Mouse (Mus musculus) cerebellum, adult 2 months (tissue): ENCODE data around the gene Hmcn2. TPM values are rescaled to one million over a fixed set of nuclear protein-coding genes. Genes with fewer than 3 reads are reported as not detected.

Experiments used
- DNase-seq, 2 experiments: peaks; one replicate each; pipeline ENCODE4 v3.0.0; 2021
- H3K27ac ChIP-seq: fragments of 200-500 bp; 2 replicates; pipeline ENCODE4 v1.5.1; 2012; ENCODE audit warnings: low read length, control low read depth, inconsistent platforms; ENCODE audit not compliant: insufficient read depth
- H3K27me3 ChIP-seq: fragments of 200-500 bp; 2 replicates; pipeline ENCODE4 v1.6.1; 2012; ENCODE audit warnings: inconsistent platforms, mild to moderate bottlenecking, low read length, moderate library complexity; ENCODE audit not compliant: control insufficient read depth, insufficient read depth
- H3K4me1 ChIP-seq: fragments of 200-500 bp; 2 replicates; pipeline ENCODE4 v1.6.1; 2011; ENCODE audit warnings: low read length; ENCODE audit not compliant: control insufficient read depth, insufficient read depth
- H3K4me3 ChIP-seq: fragments of 200-500 bp; replicated peaks from 2 replicates; pipeline ENCODE3; 2011; ENCODE audit warnings: mild to moderate bottlenecking, low read depth, low read length, control low read depth; ENCODE audit not compliant: insufficient read depth
- CTCF ChIP-seq: fragments of 200-500 bp; IDR thresholded peaks from 2 replicates; pipeline ENCODE4 v1.5.1; 2011; ENCODE audit warnings: low read depth, mild to moderate bottlenecking, control low read depth, low read length, moderate library complexity, borderline replicate concordance; ENCODE audit not compliant: insufficient read depth
- POLR2A ChIP-seq: fragments of 200-500 bp; IDR thresholded peaks from 2 replicates; pipeline ENCODE4 v1.6.1; 2011; ENCODE audit warnings: low read length, control low read depth, borderline replicate concordance; ENCODE audit not compliant: insufficient read depth
- WGBS: fragments of 180-500 bp; shearing (Covaris S2); methylation state at CpG from one replicate; pipeline ENCODE4 v1.1.7; 2018; 5-methylcytosine and 5-hydroxymethylcytosine counted together
- polyA plus RNA-seq: library from polyadenylated mRNA; depleted of rRNA; stranded (reverse); fragments of >200 nt; gene quantifications from 2 replicates; pipeline ENCODE4 v1.2.3, GENCODE M21; 2012

Hmcn2 gene
- polyA plus RNA-seq, 1 experiment, result 0.59 TPM

DNA sequence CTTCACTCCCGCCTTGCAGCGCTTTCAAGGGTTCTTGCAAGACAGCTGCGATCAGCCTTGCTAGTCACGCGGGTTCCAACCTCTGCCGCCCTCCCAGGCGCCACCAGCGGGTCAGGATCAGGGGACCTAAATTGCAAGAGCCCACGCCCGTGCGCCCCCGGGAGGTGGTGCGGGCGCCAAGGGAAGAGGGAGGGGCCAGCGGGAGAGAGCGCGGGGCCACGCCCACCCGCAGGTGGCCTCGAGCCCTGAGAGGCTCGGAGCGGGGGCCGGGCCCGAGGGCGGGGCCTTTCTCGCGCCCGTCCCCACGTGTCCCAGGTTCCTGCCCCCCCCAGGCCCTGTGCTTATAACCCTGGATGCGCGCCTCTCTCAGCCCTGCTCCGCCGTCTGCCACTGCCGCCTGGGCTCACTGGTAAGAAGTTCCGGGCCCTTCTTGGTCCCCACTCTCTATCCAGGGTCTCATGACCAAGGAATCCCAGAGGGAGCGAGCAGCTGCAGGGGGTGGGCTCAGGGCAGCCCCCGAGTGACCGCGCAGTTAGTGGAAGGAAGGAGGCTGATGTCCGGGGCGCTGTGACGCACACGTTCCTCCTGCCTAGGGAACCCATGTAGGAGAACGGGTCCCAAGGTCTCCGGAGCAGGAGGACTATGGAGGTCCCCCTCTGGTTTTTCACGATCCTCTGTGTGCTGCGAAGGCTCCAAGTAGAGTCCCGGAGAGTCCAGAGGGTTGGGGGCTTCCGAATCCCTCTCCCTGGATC lies 155.9 kb downstream of the Hmcn2 start, which contains the start of gene Ass1:
TSS of gene Ass1 (plus strand) at position 277 of the 752 bp plus-strand sequence.
- no peaks in the 10 kb centered on the region for H3K27me3 ChIP-seq
- TF ChIP-seq CTCF (no peak), POLR2A (no peak)
- DNase-seq, result peak; percentile 32 to 52
- peak within 1 kb of the TSS; percentile 27 for H3K4me3 ChIP-seq
- 0 out of 2 replicates have a peak, but pooled peaks cover 4% of the 10 kb centered on the region for H3K4me1 ChIP-seq
- WGBS, result 2% methylated on average over 48 of the region's 49 CpGs
- H3K27ac ChIP-seq, result no peak within 1 kb of the TSS

DNA sequence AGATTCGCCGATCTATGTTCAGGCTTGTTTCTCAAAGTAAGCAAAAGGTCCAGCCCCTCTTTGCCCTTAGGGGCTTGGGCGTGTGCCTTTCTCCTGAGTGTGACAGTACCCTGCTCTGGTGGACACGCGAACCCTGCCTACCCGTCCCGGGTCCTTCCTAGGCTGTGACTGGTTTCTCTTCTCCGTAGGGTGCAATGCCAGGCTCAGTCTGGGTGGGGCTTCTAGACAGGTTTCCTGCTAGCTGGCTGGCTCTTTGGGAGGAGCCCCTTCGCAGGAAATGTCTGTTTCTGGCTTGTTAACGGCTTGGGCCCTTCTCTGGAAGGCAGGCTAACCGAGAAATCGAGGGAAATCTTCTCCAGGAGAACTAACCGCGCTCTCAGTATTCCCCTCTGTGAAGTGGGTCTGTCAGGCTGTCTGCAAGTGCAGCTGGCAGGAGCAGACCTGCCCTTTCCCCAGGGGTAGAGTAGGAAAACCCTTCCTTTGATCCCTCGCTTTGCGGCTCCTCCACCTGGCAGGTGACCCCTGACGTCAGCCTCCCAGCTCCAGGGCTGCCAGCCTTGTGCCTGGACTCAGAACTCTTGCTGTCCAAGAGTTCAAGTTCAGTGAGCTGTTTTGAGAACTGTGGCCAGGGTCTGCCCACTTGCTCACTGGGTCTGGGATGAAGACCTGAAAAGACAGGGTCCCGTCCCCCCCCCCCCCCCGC lies 156.6 kb downstream of the Hmcn2 start:
- 12% methylated on average over 19 of the region's 19 CpGs for WGBS
- DNase-seq, result no peak
- no peaks in the 10 kb centered on the region for H3K27me3 ChIP-seq
- peak overlapping the region; percentile 9 for H3K4me3 ChIP-seq
- TF ChIP-seq CTCF, result no peak
- TF ChIP-seq POLR2A, result no peak
- H3K4me1 ChIP-seq, result 0 out of 2 replicates have a peak, but pooled peaks cover 4% of the 10 kb centered on the region
- no peak overlapping the region for H3K27ac ChIP-seq

DNA sequence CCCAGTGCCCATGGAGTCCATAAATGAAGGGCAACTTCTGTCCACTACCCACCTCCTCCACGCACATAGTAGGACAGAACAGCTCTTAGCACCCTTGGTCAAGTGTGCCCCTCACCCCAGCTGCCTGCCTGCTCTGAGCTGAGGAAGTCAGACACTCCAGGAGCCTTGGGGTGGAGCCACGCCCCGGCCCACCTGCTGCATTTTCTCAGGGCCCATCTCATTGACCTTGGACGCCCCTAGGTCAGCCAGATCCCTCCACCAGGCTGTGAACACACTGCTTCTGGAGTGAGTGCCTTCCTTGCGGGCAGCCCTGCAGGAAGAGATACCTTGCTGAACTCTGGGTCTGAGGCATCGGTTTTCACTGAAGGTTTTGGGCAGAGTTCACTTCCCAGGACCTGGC lies 157.4 kb downstream of the Hmcn2 start:
- Histone ChIP-seq H3K27ac (no peak overlapping the region), H3K4me1 (0 out of 2 replicates have a peak, but pooled peaks cover 4% of the 10 kb centered on the region), H3K4me3 (no peak overlapping the region), H3K27me3 (no peaks in the 10 kb centered on the region)
- no peak for DNase-seq
- TF ChIP-seq POLR2A (no peak), CTCF (no peak)
- WGBS, result 58% methylated on average over 6 of the region's 6 CpGs

DNA sequence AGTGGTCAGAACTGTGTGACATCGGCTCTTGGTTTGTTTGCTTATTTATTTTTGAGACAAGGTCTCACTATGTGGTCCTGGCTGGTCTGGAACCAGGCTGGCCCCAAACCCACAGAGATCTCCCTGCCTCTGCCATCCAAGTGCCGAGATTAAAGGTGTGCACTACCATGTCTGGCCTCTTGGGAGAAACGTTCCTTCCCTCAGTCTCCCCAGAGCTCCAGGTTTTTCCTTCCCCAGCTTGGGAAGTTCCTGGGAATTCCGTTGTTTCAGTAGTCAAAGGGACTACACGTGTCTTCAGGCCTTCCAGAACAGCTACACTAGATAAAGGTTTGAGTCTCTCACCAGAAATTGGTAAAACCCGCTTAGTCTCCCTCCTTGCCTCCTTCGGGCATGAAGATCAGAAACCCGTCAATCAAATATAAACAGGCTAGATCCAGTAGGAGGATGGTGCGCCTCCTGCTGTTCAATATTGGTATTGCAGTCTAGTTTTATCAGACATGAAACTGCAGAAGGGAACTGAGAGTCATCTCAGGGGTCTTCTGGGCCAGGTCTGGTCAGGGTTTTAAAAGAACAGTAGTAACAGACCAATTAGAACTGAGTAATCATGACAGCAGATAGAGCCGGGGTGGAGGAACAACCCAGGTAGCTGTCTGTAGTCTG lies 158.3 kb downstream of the Hmcn2 start:
- Histone ChIP-seq H3K4me1 (0 out of 2 replicates have a peak, but pooled peaks cover 4% of the 10 kb centered on the region), H3K4me3 (no peak overlapping the region), H3K27me3 (no peaks in the 10 kb centered on the region), H3K27ac (no peak overlapping the region)
- TF ChIP-seq CTCF (peak; percentile 42; the same call in 1 of the 2 replicates), POLR2A (no peak)
- WGBS, result 52% methylated on average over 10 of the region's 10 CpGs
- no peak for DNase-seq

DNA sequence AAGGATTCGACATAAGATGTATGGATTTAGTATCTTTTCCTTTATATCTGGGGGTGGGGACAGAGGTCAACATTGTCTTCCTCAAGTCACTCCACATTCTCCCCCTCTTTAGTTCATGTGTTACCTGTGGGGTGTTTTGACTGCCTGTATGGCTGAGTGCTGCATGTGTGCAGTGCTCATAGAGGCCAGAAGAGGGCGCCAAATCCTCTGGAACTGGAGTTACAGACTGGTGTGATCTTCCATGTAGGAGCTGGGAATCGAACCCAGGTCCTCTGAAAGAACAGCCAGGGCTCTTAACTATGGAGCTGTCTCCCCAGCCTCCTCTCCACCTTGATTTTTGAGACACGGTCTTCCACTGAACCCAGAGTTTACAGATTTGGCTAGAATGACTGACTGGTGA lies 159.7 kb downstream of the Hmcn2 start:
- H3K27ac ChIP-seq, result no peak overlapping the region
- TF ChIP-seq CTCF, result peak; percentile 30; the same call in 1 of the 2 replicates
- TF ChIP-seq POLR2A, result no peak
- H3K4me3 ChIP-seq, result no peak overlapping the region
- WGBS, result 64% methylated on average over 4 of the region's 4 CpGs
- no peak for DNase-seq
- no peaks in the 10 kb centered on the region for H3K27me3 ChIP-seq
- 0 out of 2 replicates have a peak, but pooled peaks cover 4% of the 10 kb centered on the region for H3K4me1 ChIP-seq

DNA sequence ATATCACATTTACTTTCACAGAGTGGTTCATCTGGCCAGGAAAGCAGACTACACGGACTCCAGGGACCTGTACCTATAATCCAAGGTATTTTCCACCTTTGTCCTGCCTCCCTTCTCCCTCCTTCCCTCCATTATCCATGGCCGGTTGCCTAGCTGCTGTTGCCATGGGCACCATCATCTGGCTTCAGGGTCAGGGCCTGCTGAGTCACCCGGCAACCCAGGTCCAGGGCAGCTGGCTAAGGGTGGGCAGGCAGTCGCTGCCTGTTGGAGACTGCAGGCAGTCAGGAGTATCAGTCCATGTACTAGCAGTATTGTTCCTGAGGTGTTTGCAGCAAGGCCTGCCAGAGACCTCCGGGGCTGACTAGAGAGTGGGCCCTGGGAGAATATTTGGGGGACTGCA lies 160.5 kb downstream of the Hmcn2 start:
- TF ChIP-seq CTCF (no peak), POLR2A (no peak)
- WGBS, result 39% methylated on average over 5 of the region's 5 CpGs

DNA sequence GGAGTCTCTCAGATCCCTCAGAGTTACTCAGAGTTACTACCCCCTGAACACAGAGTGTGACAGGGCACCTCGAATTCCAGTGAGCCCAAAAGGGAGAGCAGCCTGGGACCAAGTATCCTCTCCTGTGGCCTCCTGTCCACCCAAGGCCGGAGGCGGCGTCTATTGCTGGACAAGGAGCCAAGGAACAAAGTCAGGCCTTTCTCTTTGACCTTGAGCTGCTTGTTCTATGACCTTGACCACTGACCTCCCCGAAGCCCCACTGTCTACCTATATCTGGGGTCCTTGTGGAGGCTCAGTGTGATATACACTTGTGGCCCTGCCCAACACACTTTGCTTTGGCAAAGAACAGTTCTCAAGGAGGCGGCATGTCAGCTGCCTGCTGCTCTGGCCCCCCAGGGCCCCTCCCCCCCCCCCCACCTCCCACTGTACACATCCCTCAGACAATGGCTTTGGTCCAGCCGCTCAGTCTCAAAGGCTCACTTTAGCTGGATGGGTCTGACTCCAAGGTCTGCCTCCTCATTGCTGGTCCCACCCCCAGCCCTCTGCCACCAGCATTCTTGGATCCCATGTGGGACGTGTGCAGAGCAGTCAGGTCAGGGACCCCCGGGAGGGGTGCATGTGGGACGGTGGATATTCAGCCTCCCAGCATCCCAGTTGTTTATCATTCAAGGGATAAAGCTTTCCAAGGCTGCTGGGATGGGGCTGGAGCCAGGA lies 162.0 kb downstream of the Hmcn2 start:
- WGBS, result 49% methylated on average over 10 of the region's 10 CpGs

More for the DNA sequence above, 160.5 kb downstream of the Hmcn2 start:
- DNase-seq, result no peak
- Histone ChIP-seq H3K27me3 (no peaks in the 10 kb centered on the region), H3K27ac (no peak overlapping the region), H3K4me1 (0 out of 2 replicates have a peak, but pooled peaks cover 4% of the 10 kb centered on the region), H3K4me3 (no peak overlapping the region)

More for the DNA sequence above, 162.0 kb downstream of the Hmcn2 start:
- Histone ChIP-seq H3K4me3 (no peak overlapping the region), H3K27me3 (no peaks in the 10 kb centered on the region), H3K27ac (no peak overlapping the region), H3K4me1 (no peaks in the 10 kb centered on the region)
- no peak for TF ChIP-seq CTCF
- TF ChIP-seq POLR2A, result no peak
- DNase-seq, result no peak
